Mouse (Mus musculus) limb, embryonic 13.5 days (tissue): ENCODE data around the gene Hmgn5. TPM values are rescaled to one million over a fixed set of nuclear protein-coding genes. Genes with fewer than 3 reads are reported as not detected.

Experiments
- ATAC-seq: fragments of 200-750 bp; cut with Nextera tagmentation; 2 replicates; pipeline ENCODE4 v1.8.0; 2017; ENCODE audit warnings: low read depth, moderate number of reproducible peaks, moderate TSS enrichment; ENCODE audit not compliant: low FRiP score
- H3K27ac ChIP-seq: fragments of 300-500 bp; sonication (generic); 2 replicates; pipeline ENCODE4 v1.5.1; 2015; ENCODE audit warnings: inconsistent platforms, mild to moderate bottlenecking, moderate library complexity
- H3K27me3 ChIP-seq: fragments of 300-500 bp; sonication (generic); 2 replicates; pipeline ENCODE4 v1.6.1; 2015; ENCODE audit warnings: mild to moderate bottlenecking, inconsistent platforms
- H3K36me3 ChIP-seq: fragments of 300-500 bp; sonication (generic); 2 replicates; pipeline ENCODE4 v1.6.1; 2015; ENCODE audit warnings: inconsistent platforms, mild to moderate bottlenecking, moderate library complexity
- H3K4me1 ChIP-seq: fragments of 300-500 bp; sonication (generic); 2 replicates; pipeline ENCODE4 v1.6.1; 2015; ENCODE audit warnings: inconsistent platforms
- H3K4me2 ChIP-seq: fragments of 300-500 bp; sonication (generic); replicated peaks from 2 replicates; pipeline ENCODE4 v1.6.1; 2015; ENCODE audit warnings: inconsistent platforms, mild to moderate bottlenecking, moderate library complexity
- H3K4me3 ChIP-seq: fragments of 300-500 bp; sonication (generic); 2 replicates; pipeline ENCODE4 v1.5.1; 2015; ENCODE audit warnings: moderate library complexity, mild to moderate bottlenecking, inconsistent platforms
- H3K9ac ChIP-seq: fragments of 300-500 bp; sonication (generic); 2 replicates; pipeline ENCODE4 v1.6.1; 2015; ENCODE audit warnings: mild to moderate bottlenecking, inconsistent platforms
- H3K9me3 ChIP-seq: fragments of 300-500 bp; sonication (generic); 2 replicates; pipeline ENCODE4 v1.6.1; 2016; ENCODE audit warnings: inconsistent platforms
- WGBS: fragments of 180-500 bp; shearing (Covaris S2); methylation state at CpG from one replicate; pipeline ENCODE4 v1.1.7; 2015; 5-methylcytosine and 5-hydroxymethylcytosine counted together
- polyA plus RNA-seq: library from polyadenylated mRNA; unstranded; fragments of >200 nt; fragmentation: Nextera tagmentation; extraction: Ambion mirVana; gene quantifications from 2 replicates; pipeline ENCODE4 v1.2.1, GENCODE M21; 2015

The Hmgn5 gene
- polyA plus RNA-seq, result 19.3 and 22.5 TPM in 2 replicates

GRCm38 (mm10) chrX:109013283-109013682 lies at the start of gene Hmgn5:
Hmgn5 (minus strand) TSS chrX:109013404.
- Histone ChIP-seq H3K36me3 (no peaks in the 10 kb centered on the region), H3K4me3 (peak within 1 kb of the TSS; percentile 50), H3K4me1 (no peaks in the 10 kb centered on the region), H3K9ac (peak within 1 kb of the TSS; percentile 48), H3K27me3 (no peaks in the 10 kb centered on the region), H3K4me2 (peak within 1 kb of the TSS; percentile 63), H3K27ac (peak within 1 kb of the TSS; percentile 48; the same call in 1 of the 2 replicates), H3K9me3 (no peaks in the 10 kb centered on the region)
- WGBS, result 16% methylated on average over 25 of the region's 25 CpGs
- ATAC-seq, result peak; percentile 98

GRCm38 (mm10) chrX:109047773-109048172 lies 34.6 kb upstream of the Hmgn5 start:
- 76% methylated on average over 1 of the region's 1 CpGs for WGBS
- Histone ChIP-seq H3K9me3 (no peaks in the 10 kb centered on the region), H3K27ac (no peak overlapping the region), H3K9ac (no peak overlapping the region), H3K27me3 (no peaks in the 10 kb centered on the region), H3K4me2 (no peak overlapping the region), H3K4me3 (no peak overlapping the region), H3K4me1 (no peaks in the 10 kb centered on the region), H3K36me3 (no peaks in the 10 kb centered on the region)
- no peak for ATAC-seq

- 88% methylated on average over 1 of the region's 1 CpGs for WGBS
- H3K4me2 ChIP-seq, result no peak overlapping the region
- no peaks in the 10 kb centered on the region for H3K4me1 ChIP-seq
- H3K4me3 ChIP-seq, result no peak overlapping the region
- no peak overlapping the region for H3K27ac ChIP-seq
- no peaks in the 10 kb centered on the region for H3K27me3 ChIP-seq
- H3K9me3 ChIP-seq, result no peaks in the 10 kb centered on the region
- H3K9ac ChIP-seq, result no peak overlapping the region
- ATAC-seq, result no peak
- H3K36me3 ChIP-seq, result no peaks in the 10 kb centered on the region
Measured at GRCm38 (mm10) chrX:109026224-109026623, 13.0 kb upstream of the Hmgn5 start.

GRCm38 (mm10) chrX:109020858-109021257 lies 7.7 kb upstream of the Hmgn5 start:
- H3K4me1 ChIP-seq, result no peaks in the 10 kb centered on the region
- no peak overlapping the region for H3K9ac ChIP-seq
- H3K27me3 ChIP-seq, result no peaks in the 10 kb centered on the region
- H3K9me3 ChIP-seq, result no peaks in the 10 kb centered on the region
- ATAC-seq, result no peak
- H3K36me3 ChIP-seq, result no peaks in the 10 kb centered on the region
- 55% methylated on average over 2 of the region's 2 CpGs for WGBS
- no peak overlapping the region for H3K4me2 ChIP-seq
- H3K4me3 ChIP-seq, result no peak overlapping the region
- H3K27ac ChIP-seq, result no peak overlapping the region

- Histone ChIP-seq H3K27me3 (no peaks in the 10 kb centered on the region), H3K9ac (no peak overlapping the region), H3K27ac (no peak overlapping the region), H3K4me3 (peak overlapping the region; percentile 50), H3K4me2 (peak overlapping the region; percentile 54), H3K4me1 (no peaks in the 10 kb centered on the region), H3K36me3 (no peaks in the 10 kb centered on the region), H3K9me3 (no peaks in the 10 kb centered on the region)
- 25% methylated on average over 4 of the region's 4 CpGs for WGBS
- ATAC-seq, result no peak
Measured at GRCm38 (mm10) chrX:109014166-109014565, 962 bp upstream of the Hmgn5 start.

GRCm38 (mm10) chrX:109013686-109014085 lies 482 bp upstream of the Hmgn5 start:
- Histone ChIP-seq H3K9ac (peak overlapping the region; percentile 39), H3K36me3 (no peaks in the 10 kb centered on the region), H3K4me1 (no peaks in the 10 kb centered on the region), H3K9me3 (no peaks in the 10 kb centered on the region), H3K4me2 (peak overlapping the region; percentile 54), H3K4me3 (peak overlapping the region; percentile 50), H3K27ac (peak overlapping the region; percentile 33; the same call in 1 of the 2 replicates), H3K27me3 (no peaks in the 10 kb centered on the region)
- 10% methylated on average over 17 of the region's 17 CpGs for WGBS
- ATAC-seq, result peak; percentile 81

GRCm38 (mm10) chrX:109012371-109013031 lies 703 bp downstream of the Hmgn5 start:
- no peaks in the 10 kb centered on the region for H3K27me3 ChIP-seq
- peak overlapping the region; percentile 48; the same call in 1 of the 2 replicates for H3K27ac ChIP-seq
- H3K4me2 ChIP-seq, result peak overlapping the region; percentile 63
- H3K4me3 ChIP-seq, result peak overlapping the region; percentile 50
- H3K4me1 ChIP-seq, result no peaks in the 10 kb centered on the region
- H3K9ac ChIP-seq, result peak overlapping the region; percentile 48
- 25% methylated on average over 23 of the region's 23 CpGs for WGBS
- no peaks in the 10 kb centered on the region for H3K9me3 ChIP-seq
- ATAC-seq, result peak; percentile 76
- H3K36me3 ChIP-seq, result no peaks in the 10 kb centered on the region

GRCm38 (mm10) chrX:109011611-109012185 lies 1.5 kb downstream of the Hmgn5 start:
- H3K9me3 ChIP-seq, result no peaks in the 10 kb centered on the region
- 28% methylated on average over 13 of the region's 13 CpGs for WGBS
- ATAC-seq, result no peak
- no peaks in the 10 kb centered on the region for H3K4me1 ChIP-seq
- H3K36me3 ChIP-seq, result no peaks in the 10 kb centered on the region
- no peaks in the 10 kb centered on the region for H3K27me3 ChIP-seq
- H3K9ac ChIP-seq, result 0 out of 2 replicates have a peak overlapping the region, but pooled peaks have one; percentile 43
- peak overlapping the region; percentile 63 for H3K4me2 ChIP-seq
- no peak overlapping the region for H3K27ac ChIP-seq
- peak overlapping the region; percentile 50 for H3K4me3 ChIP-seq

- no peak overlapping the region for H3K4me2 ChIP-seq
- no peak overlapping the region for H3K9ac ChIP-seq
- H3K9me3 ChIP-seq, result no peaks in the 10 kb centered on the region
- no peaks in the 10 kb centered on the region for H3K4me1 ChIP-seq
- peaks cover 4% of the 10 kb centered on the region; the same call in 1 of the 2 replicates for H3K36me3 ChIP-seq
- ATAC-seq, result no peak
- H3K27me3 ChIP-seq, result no peaks in the 10 kb centered on the region
- no peak overlapping the region for H3K4me3 ChIP-seq
- WGBS, result 68% methylated on average over 4 of the region's 4 CpGs
- no peak overlapping the region for H3K27ac ChIP-seq
Measured at GRCm38 (mm10) chrX:109001277-109001676, 11.9 kb downstream of the Hmgn5 start.

Other genes starting within 250 kb of the Hmgn5 start
- gene Brwd3, start 179.0 kb downstream of the Hmgn5 start, polyA plus RNA-seq, result 3.7 and 4.3 TPM in 2 replicates
- gene Sh3bgrl, start 82.0 kb upstream of the Hmgn5 start, polyA plus RNA-seq, result 163 and 168 TPM in 2 replicates
- gene Gm6377, start 183.4 kb upstream of the Hmgn5 start, polyA plus RNA-seq, result 0.08 TPM in 1 of 2 replicates, not detected in the other